Mouse (Mus musculus) heart, embryonic 14.5 days (tissue): ENCODE data around the gene Hira. TPM values are rescaled to one million over a fixed set of nuclear protein-coding genes. Genes with fewer than 3 reads are reported as not detected.

Source experiments
- ATAC-seq: fragments of 200-750 bp; cut with Nextera tagmentation; 2 replicates; pipeline ENCODE4 v1.8.0; 2017; ENCODE audit warnings: low read depth, moderate TSS enrichment; ENCODE audit not compliant: insufficient number of reproducible peaks, insufficient read depth, low FRiP score
- H3K27ac ChIP-seq, 2 experiments: fragments of 200-500 bp in 1 of 2; fragments of 300-500 bp in 1 of 2; sonication (generic) in 1 of 2; replicated peaks in 1 of 2; 2 replicates each; pipeline ENCODE4 v1.5.1; 2012 to 2014; ENCODE audit warnings: low read depth in 2 of 2, low read length in 2 of 2, control low read depth in 1 of 2, mild to moderate bottlenecking in 1 of 2, mixed read lengths in 1 of 2; ENCODE audit not compliant: control insufficient read depth in 1 of 2, insufficient read depth in 1 of 2
- H3K27me3 ChIP-seq: fragments of 300-500 bp; sonication (generic); 2 replicates; pipeline ENCODE4 v1.6.1; 2014; ENCODE audit warnings: mild to moderate bottlenecking, low read length, control low read depth; ENCODE audit not compliant: control insufficient read depth, insufficient read depth
- H3K36me3 ChIP-seq: fragments of 300-500 bp; sonication (generic); 2 replicates; pipeline ENCODE4 v1.6.1; 2014; ENCODE audit warnings: mild to moderate bottlenecking, control low read depth, low read length, mixed read lengths; ENCODE audit not compliant: control insufficient read depth, insufficient read depth
- H3K4me1 ChIP-seq, 2 experiments: fragments of 200-500 bp in 1 of 2; fragments of 300-500 bp in 1 of 2; sonication (generic) in 1 of 2; 2 replicates each; pipeline ENCODE4 v1.6.1; 2012 to 2014; ENCODE audit warnings: low read length in 2 of 2, control low read depth in 1 of 2, mixed read lengths in 1 of 2; ENCODE audit not compliant: control insufficient read depth in 2 of 2, insufficient read depth in 2 of 2
- H3K4me2 ChIP-seq: fragments of 300-500 bp; sonication (generic); 2 replicates; pipeline ENCODE4 v1.6.1; 2014; ENCODE audit warnings: mild to moderate bottlenecking, low read length
- H3K4me3 ChIP-seq, 2 experiments: fragments of 200-500 bp in 1 of 2; fragments of 300-500 bp in 1 of 2; sonication (generic) in 1 of 2; 2 replicates each; pipeline ENCODE4 v1.5.1; 2012 to 2014; ENCODE audit warnings: low read length in 2 of 2, mild to moderate bottlenecking in 2 of 2, control low read depth in 1 of 2, low read depth in 1 of 2, moderate library complexity in 1 of 2; ENCODE audit not compliant: control insufficient read depth in 1 of 2, insufficient read depth in 1 of 2
- H3K9ac ChIP-seq: fragments of 300-500 bp; sonication (generic); 2 replicates; pipeline ENCODE4 v1.6.1; 2014; ENCODE audit warnings: mild to moderate bottlenecking, low read length
- H3K9me3 ChIP-seq: fragments of 300-500 bp; sonication (generic); 2 replicates; pipeline ENCODE4 v1.6.1; 2016; ENCODE audit warnings: low read length, control low read depth; ENCODE audit not compliant: control insufficient read depth
- WGBS: fragments of 180-500 bp; shearing (Covaris S2); extraction: QIAGEN DNeasy Blood & Tissue Kit; methylation state at CpG from one replicate; pipeline ENCODE4 v1.1.7; 2014; 5-methylcytosine and 5-hydroxymethylcytosine counted together
- polyA plus RNA-seq: library from polyadenylated mRNA; unstranded; fragments of >200 nt; fragmentation: Nextera tagmentation; extraction: Ambion mirVana; gene quantifications from 2 replicates; pipeline ENCODE4 v1.2.1, GENCODE M21; 2014

Hira gene
- polyA plus RNA-seq, 1 experiment from 2014 or later: 10.9 TPM

DNA sequence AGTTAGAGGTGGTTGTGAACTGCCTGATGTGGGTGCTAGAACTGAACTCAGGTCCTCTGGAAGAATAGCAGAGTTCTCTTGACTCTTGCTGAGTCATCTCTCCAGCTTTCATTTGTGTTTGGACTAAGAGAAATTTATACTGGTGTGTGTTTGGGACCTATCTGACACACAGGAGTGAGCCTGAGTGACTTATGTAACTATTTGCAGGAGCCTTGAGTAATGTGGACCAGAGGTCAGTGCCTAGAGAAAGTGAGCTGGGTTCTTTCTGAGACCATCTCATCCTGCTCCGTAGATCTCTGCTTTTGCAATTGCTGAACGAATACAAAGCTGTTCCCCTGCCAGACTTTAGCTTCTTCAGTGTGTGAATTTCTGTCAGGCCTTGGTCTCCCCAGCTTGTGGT, 44.9 kb downstream of the Hira start:
- ATAC-seq: no peak
- H3K9ac ChIP-seq: no peak overlapping the region
- no peak overlapping the region for H3K4me3 ChIP-seq
- no peaks in the 10 kb centered on the region for H3K9me3 ChIP-seq
- no peak overlapping the region for H3K27ac ChIP-seq
- H3K27me3 ChIP-seq: no peaks in the 10 kb centered on the region
- H3K36me3 ChIP-seq: peaks cover 97% of the 10 kb centered on the region
- 89% methylated on average over 2 of the region's 2 CpGs for WGBS
- no peaks in the 10 kb centered on the region for H3K4me1 ChIP-seq
- no peak overlapping the region for H3K4me2 ChIP-seq

GRCm38 (mm10) chr16:18927963-18928362, 51.1 kb downstream of the Hira start:
- Histone ChIP-seq H3K27me3 (no peaks in the 10 kb centered on the region), H3K4me3 (no peak overlapping the region), H3K36me3 (peaks cover 89% of the 10 kb centered on the region), H3K9ac (no peak overlapping the region), H3K9me3 (no peaks in the 10 kb centered on the region), H3K27ac (no peak overlapping the region), H3K4me1 (no peaks in the 10 kb centered on the region), H3K4me2 (no peak overlapping the region)
- no peak for ATAC-seq
- 100% methylated on average over 1 of the region's 1 CpGs for WGBS

- ATAC-seq: no peak
- Histone ChIP-seq H3K4me2 (no peak overlapping the region), H3K9ac (no peak overlapping the region), H3K4me3 (no peak overlapping the region), H3K4me1 (no peaks in the 10 kb centered on the region), H3K27ac (no peak overlapping the region), H3K36me3 (peaks cover 73% of the 10 kb centered on the region), H3K9me3 (no peaks in the 10 kb centered on the region), H3K27me3 (no peaks in the 10 kb centered on the region)
- 87% methylated on average over 5 of the region's 5 CpGs for WGBS
Observed at GRCm38 (mm10) chr16:18938321-18939082, 61.7 kb downstream of the Hira start.

- H3K9ac ChIP-seq: no peak overlapping the region
- 92% methylated on average over 6 of the region's 6 CpGs for WGBS
- H3K9me3 ChIP-seq: no peaks in the 10 kb centered on the region
- no peaks in the 10 kb centered on the region for H3K27me3 ChIP-seq
- no peak overlapping the region for H3K4me3 ChIP-seq
- H3K27ac ChIP-seq: no peak overlapping the region
- ATAC-seq: no peak
- H3K4me2 ChIP-seq: no peak overlapping the region
- H3K4me1 ChIP-seq: no peaks in the 10 kb centered on the region
- peaks cover 63% of the 10 kb centered on the region for H3K36me3 ChIP-seq
Observed at GRCm38 (mm10) chr16:18943906-18944305, 67.1 kb downstream of the Hira start.

DNA sequence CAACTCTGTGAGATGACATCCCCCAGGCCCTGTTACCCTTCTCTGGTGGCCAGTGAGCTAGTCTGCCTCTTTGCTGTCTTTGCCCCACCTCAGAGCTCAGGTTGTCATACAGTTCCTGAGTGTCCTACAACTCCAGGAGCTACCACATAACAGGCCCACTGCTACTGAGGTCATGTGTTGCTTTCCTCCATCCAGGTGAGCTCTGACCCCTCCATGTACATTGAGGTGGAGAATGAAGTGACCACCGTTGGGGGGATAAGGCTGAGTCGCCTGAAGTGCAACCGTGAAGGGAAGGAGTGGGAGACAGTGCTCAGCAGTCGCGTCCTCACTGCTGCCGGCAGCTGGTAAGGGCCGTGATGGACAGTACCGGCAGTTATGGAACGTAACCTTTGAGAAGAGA, 72.1 kb downstream of the Hira start:
- Histone ChIP-seq H3K4me2 (no peak overlapping the region), H3K27me3 (no peaks in the 10 kb centered on the region), H3K27ac (no peak overlapping the region), H3K4me1 (no peaks in the 10 kb centered on the region), H3K9ac (no peak overlapping the region), H3K4me3 (no peak overlapping the region), H3K36me3 (peaks cover 87% of the 10 kb centered on the region), H3K9me3 (no peaks in the 10 kb centered on the region)
- no peak for ATAC-seq
- WGBS: 94% methylated on average over 9 of the region's 9 CpGs

- Histone ChIP-seq H3K4me3 (no peak overlapping the region), H3K9ac (no peak overlapping the region), H3K36me3 (peaks cover 98% of the 10 kb centered on the region), H3K4me2 (no peak overlapping the region), H3K27ac (no peak overlapping the region), H3K4me1 (no peaks in the 10 kb centered on the region), H3K9me3 (no peaks in the 10 kb centered on the region), H3K27me3 (no peaks in the 10 kb centered on the region)
- 64% methylated on average over 2 of the region's 2 CpGs for WGBS
- no peak for ATAC-seq
Observed at GRCm38 (mm10) chr16:18950351-18950750, 73.5 kb downstream of the Hira start.

- H3K36me3 ChIP-seq: peaks cover 100% of the 10 kb centered on the region
- H3K4me1 ChIP-seq: no peaks in the 10 kb centered on the region
- H3K9me3 ChIP-seq: no peaks in the 10 kb centered on the region
- no peak overlapping the region for H3K27ac ChIP-seq
- no peak overlapping the region for H3K4me3 ChIP-seq
- no peak for ATAC-seq
- H3K27me3 ChIP-seq: no peaks in the 10 kb centered on the region
- H3K9ac ChIP-seq: no peak overlapping the region
- no peak overlapping the region for H3K4me2 ChIP-seq
Observed at GRCm38 (mm10) chr16:18952813-18953212, 76.0 kb downstream of the Hira start.

DNA sequence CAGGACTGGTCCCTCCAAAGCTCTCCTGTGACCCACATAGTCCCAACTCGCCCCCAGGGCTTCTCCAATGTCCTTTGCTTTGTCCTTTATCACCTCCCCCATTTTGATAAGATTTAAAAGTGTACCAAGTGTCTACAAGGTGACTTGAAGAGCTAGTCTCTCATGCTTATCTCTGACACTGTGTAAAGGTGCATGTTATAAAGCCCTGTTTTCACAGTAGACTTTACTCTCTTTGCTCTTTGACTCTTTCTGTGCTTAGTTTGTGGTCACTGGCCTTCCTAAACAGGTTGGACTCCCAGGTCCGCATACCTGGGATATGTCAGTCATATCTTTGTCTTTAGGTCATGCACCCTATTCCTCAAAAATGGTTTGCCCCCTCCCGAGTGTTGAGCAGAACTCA, 78.2 kb downstream of the Hira start:
- no peak overlapping the region for H3K4me3 ChIP-seq
- no peaks in the 10 kb centered on the region for H3K4me1 ChIP-seq
- H3K36me3 ChIP-seq: peaks cover 86% of the 10 kb centered on the region
- H3K27me3 ChIP-seq: no peaks in the 10 kb centered on the region
- H3K9me3 ChIP-seq: 0 out of 2 replicates have a peak, but pooled peaks cover 4% of the 10 kb centered on the region
- WGBS: 76% methylated on average over 3 of the region's 3 CpGs
- ATAC-seq: no peak
- no peak overlapping the region for H3K4me2 ChIP-seq
- H3K9ac ChIP-seq: no peak overlapping the region
- no peak overlapping the region for H3K27ac ChIP-seq
